ENCODE assay signal across 8 mouse cellular contexts in the genomic region with DNA sequence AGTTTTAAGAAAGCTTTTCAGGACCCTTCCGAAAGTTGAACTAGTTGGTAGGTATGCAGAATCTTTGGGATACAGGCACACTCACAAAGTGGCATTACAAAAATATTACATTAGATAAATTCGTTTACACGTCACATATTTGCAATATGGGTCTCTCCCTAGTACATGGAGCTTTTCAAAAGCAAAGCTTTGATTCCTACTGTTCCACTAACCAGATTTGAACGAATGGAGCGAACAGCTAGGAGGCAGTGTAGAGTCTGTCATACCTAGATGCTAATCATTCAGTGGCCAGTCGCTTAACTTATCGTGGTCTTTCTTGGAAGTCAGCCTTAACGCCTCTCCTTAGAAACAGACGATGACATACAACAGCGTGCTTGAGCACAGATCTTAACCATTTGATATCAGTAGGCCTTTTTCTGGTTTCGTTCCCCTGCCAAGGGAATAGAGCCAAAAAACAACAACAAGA. TPM values are rescaled to one million over a fixed set of nuclear protein-coding genes. Genes with fewer than 3 reads are reported as not detected.
A peak's percentile ranks its signal among the peaks of the same experiment; 100 is the strongest.
DNase-seq lines count a peak whose midpoint lies in the region; ATAC-seq and TF ChIP-seq lines count a peak whose summit lies in the region.

A gene (minus strand): TSS at position 146 of the 466 bp plus-strand sequence.

- H3K4me1 ChIP-seq in E14TG2a.4 (replicated peaks; ENCODE audit: low read depth, low read length): peaks cover 29% of the 10 kb centered on the region
- peaks cover 22% of the 10 kb centered on the region; the same call in 1 of the 2 replicates for H3K4me1 ChIP-seq in heart, postnatal 0 days (ENCODE audit: control insufficient read depth, insufficient read depth)
- H3K4me1 ChIP-seq in liver, embryonic 14.5 days (replicated peaks; ENCODE audit: control insufficient read depth in 2 of 2, insufficient read depth in 2 of 2, low read length in 1 of 2): peaks cover 11 to 15% of the 10 kb centered on the region in 2 experiments
- no peaks in the 10 kb centered on the region for H3K4me1 ChIP-seq in neural tube, embryonic 11.5 days (ENCODE audit: control insufficient read depth, insufficient read depth, low read length)

- no peak; the same call in none of the 2 replicates for TF ChIP-seq CTCF in E14TG2a.4 (conservative IDR thresholded peaks at IDR 0.05; ENCODE audit: low read length)
- TF ChIP-seq CTCF in heart, postnatal 0 days (IDR thresholded peaks at IDR 0.05; ENCODE audit: low read depth): peak; percentile 59
- TF ChIP-seq CTCF in liver, embryonic 14.5 days (IDR thresholded peaks at IDR 0.05; ENCODE audit: low read depth): peak; percentile 54

- peak within 1 kb of the TSS; percentile 89 for H3K9ac ChIP-seq in heart, postnatal 0 days (replicated peaks; ENCODE audit: low read depth, low read length)
- H3K9ac ChIP-seq in liver, embryonic 14.5 days (replicated peaks): peak within 1 kb of the TSS; percentile 95
- peak within 1 kb of the TSS; percentile 79 for H3K9ac ChIP-seq in neural tube, embryonic 11.5 days (ENCODE audit: low read length)

- H3K4me2 ChIP-seq in heart, postnatal 0 days (ENCODE audit: low read depth, low read length): peak within 1 kb of the TSS; percentile 88
- H3K4me2 ChIP-seq in liver, embryonic 14.5 days (ENCODE audit: low read depth): peak within 1 kb of the TSS; percentile 99
- peak within 1 kb of the TSS; percentile 41 for H3K4me2 ChIP-seq in neural tube, embryonic 11.5 days (ENCODE audit: low read depth)

- H3K4me3 ChIP-seq in E14TG2a.4 (replicated peaks; ENCODE audit: low read length): peak within 1 kb of the TSS; percentile 92
- peak within 1 kb of the TSS; percentile 97 for H3K4me3 ChIP-seq in heart, postnatal 0 days (ENCODE audit: low read depth, low read length)
- H3K4me3 ChIP-seq in liver, embryonic 14.5 days (ENCODE audit: insufficient read depth in 1 of 2, low read depth in 2 of 2, low read length in 2 of 2): peak within 1 kb of the TSS; percentile 91 to 99
- peak within 1 kb of the TSS; percentile 95 for H3K4me3 ChIP-seq in neural tube, embryonic 11.5 days (ENCODE audit: low read depth, low read length)

- DNase-seq in adrenal gland, adult 8-10 months: no peak
- DNase-seq in fibroblast of lung, adult 2 months (ENCODE audit: low read depth): peak; percentile 59
- peak; percentile 48 for DNase-seq in heart, postnatal 0 days (ENCODE audit: low spot score)
- DNase-seq in kidney, postnatal 14 days: peak; percentile 78
- DNase-seq in liver, embryonic 14.5 days (ENCODE audit: low read depth in 3 of 3, low spot score in 3 of 3): peak; percentile 49 to 75 (median 49)
- peak; percentile 42 for DNase-seq in neural tube, embryonic 11.5 days (ENCODE audit: low spot score)
- DNase-seq in cerebellum, adult 11 months: no peak

- no peak for TF ChIP-seq EP300 in heart, postnatal 0 days (IDR thresholded peaks at IDR 0.05; ENCODE audit: low read depth)
- no peak for TF ChIP-seq EP300 in liver, embryonic 14.5 days (IDR thresholded peaks at IDR 0.05; ENCODE audit: low read depth)

- H3K36me3 ChIP-seq in E14TG2a.4 (ENCODE audit: insufficient read depth, low read length): no peaks in the 10 kb centered on the region
- H3K36me3 ChIP-seq in heart, postnatal 0 days (replicated peaks; ENCODE audit: control insufficient read depth, insufficient read depth, low read length): no peaks in the 10 kb centered on the region
- H3K36me3 ChIP-seq in liver, embryonic 14.5 days (replicated peaks; ENCODE audit: control insufficient read depth, insufficient read depth, low read depth): no peaks in the 10 kb centered on the region
- H3K36me3 ChIP-seq in neural tube, embryonic 11.5 days (ENCODE audit: control insufficient read depth, insufficient read depth, low read length): no peaks in the 10 kb centered on the region

- no peak for ATAC-seq in heart, postnatal 0 days (ENCODE audit: insufficient read depth, low read depth)
- peak; percentile 2; the same call in 1 of the 2 replicates for ATAC-seq in liver, embryonic 14.5 days (ENCODE audit: insufficient read depth)
- ATAC-seq in neural tube, embryonic 11.5 days (ENCODE audit: insufficient read depth, low FRiP score, low TSS enrichment): peak; percentile 26; the same call in 1 of the 2 replicates

- H3K27ac ChIP-seq in heart, postnatal 0 days (ENCODE audit: low read depth): peak within 1 kb of the TSS; percentile 99
- H3K27ac ChIP-seq in liver, embryonic 14.5 days: peak within 1 kb of the TSS; percentile 86
- H3K27ac ChIP-seq in neural tube, embryonic 11.5 days (ENCODE audit: low read depth, low read length): peak within 1 kb of the TSS; percentile 83

- no peaks in the 10 kb centered on the region for H3K27me3 ChIP-seq in E14TG2a.4 (ENCODE audit: insufficient read depth, low read length)
- H3K27me3 ChIP-seq in heart, postnatal 0 days (ENCODE audit: control insufficient read depth, insufficient read depth, low read length): no peaks in the 10 kb centered on the region
- no peaks in the 10 kb centered on the region for H3K27me3 ChIP-seq in liver, embryonic 14.5 days (ENCODE audit: control insufficient read depth, insufficient read depth, low read length)
- H3K27me3 ChIP-seq in neural tube, embryonic 11.5 days (ENCODE audit: control insufficient read depth, insufficient read depth, low read length): no peaks in the 10 kb centered on the region

- 2% methylated on average over 11 of the region's 11 CpGs for WGBS in heart, postnatal 0 days
- WGBS in liver, embryonic 14.5 days (ENCODE audit: insufficient replicate concordance): 1% methylated on average over 11 of the region's 11 CpGs
- 4% methylated on average over 11 of the region's 11 CpGs for WGBS in neural tube, embryonic 11.5 days

- H3K9me3 ChIP-seq in E14TG2a.4 (ENCODE audit: low read length): no peaks in the 10 kb centered on the region
- H3K9me3 ChIP-seq in heart, postnatal 0 days (replicated peaks; ENCODE audit: control insufficient read depth, low read length): no peaks in the 10 kb centered on the region
- H3K9me3 ChIP-seq in liver, embryonic 14.5 days (ENCODE audit: control insufficient read depth, low read length): no peaks in the 10 kb centered on the region
- no peaks in the 10 kb centered on the region for H3K9me3 ChIP-seq in neural tube, embryonic 11.5 days (ENCODE audit: control insufficient read depth, low read length)

RNA-seq across cellular contexts. Expression of the gene that starts here (rescaled TPM):
- 10 to 100 TPM; 47.2 to 56.6 (median 48.7) TPM for total RNA-seq in adrenal gland, adult 8-10 months (2022)
- total RNA-seq in heart, postnatal 0 days (2014; rRNA removed; ENCODE audit: low replicate concordance): 44.6 TPM in 2 replicates
- 43.8 and 44.8 TPM in 2 replicates for polyA plus RNA-seq in heart, postnatal 0 days (2015; fragmentation: Nextera tagmentation; extraction: Ambion mirVana)
- polyA plus RNA-seq in liver, embryonic 14.5 days (2012; rRNA removed): 3.8 and 5.5 TPM in 2 replicates
- polyA plus RNA-seq in liver, embryonic 14.5 days (2014; fragmentation: Nextera tagmentation; extraction: Ambion mirVana): 13.2 and 13.7 TPM in 2 replicates
- 23.4 and 24.2 TPM in 2 replicates for polyA plus RNA-seq in neural tube, embryonic 11.5 days (2014; fragmentation: Nextera tagmentation; extraction: Ambion mirVana)

Comparison
In these comparisons a context has a peak if more than half of its experiments do, and no peak if none do; other contexts are left out.
1. DNase-seq: peak in fibroblast of lung, adult 2 months (single experiment), heart, postnatal 0 days (single experiment), kidney, postnatal 14 days (single experiment), liver, embryonic 14.5 days (3 of 3) and neural tube, embryonic 11.5 days (single experiment); none in adrenal gland, adult 8-10 months (single experiment) and cerebellum, adult 11 months (single experiment).
2. H3K4me2 ChIP-seq: peak in every context shown above with its lines; median percentile 99 in liver, embryonic 14.5 days; 88 in heart, postnatal 0 days; 41 in neural tube, embryonic 11.5 days.
3. Peak in every context shown above with its lines, with median percentiles within 50 percentile points of each other: H3K4me3 ChIP-seq, H3K27ac ChIP-seq and H3K9ac ChIP-seq.